Comparison of ENCODE assay signal across 18 mouse cellular contexts in genomic region chr2:5922823-5923222, GRCm38 (mm10).
"Had no signal": no experiment of that assay in that cellular context is flagged by ENCODE, and none has a peak within 500 bp of the region (broad histone marks: within the 10 kb centered on the region; RNA-seq: fewer than 3 reads in every experiment).

No protein-coding gene starts in this region.

- H3K9me3 ChIP-seq: limb, embryonic 13.5 days; midbrain, embryonic 10.5 days; neural tube, embryonic 15.5 days; stomach, embryonic 15.5 days had no signal

- H3K27me3 ChIP-seq: limb, embryonic 13.5 days; neural tube, embryonic 15.5 days; stomach, embryonic 15.5 days had no signal

- H3K9ac ChIP-seq: limb, embryonic 13.5 days; lung, embryonic 14.5 days; neural tube, embryonic 15.5 days; stomach, embryonic 15.5 days had no signal

- DNase-seq: kidney, adult 11 months; kidney, adult 9 months; kidney, postnatal 36 days; left cerebral cortex, postnatal 4 days; lung, embryonic 14.5 days; lung, postnatal 14 days; midbrain, embryonic 14.5 days; right cerebral cortex, adult 18-20 months; spleen, adult 18-20 months; thymus, adult 2 months; thymus, postnatal 25 days had no signal

- H3K27ac ChIP-seq: kidney, postnatal 0 days; layer of hippocampus, adult 2 months; limb, embryonic 13.5 days; midbrain, embryonic 10.5 days; neural tube, embryonic 15.5 days; stomach, embryonic 15.5 days had no signal

- H3K4me3 ChIP-seq: layer of hippocampus, adult 2 months; limb, embryonic 13.5 days; midbrain, embryonic 10.5 days; myocyte; neural tube, embryonic 15.5 days; stomach, embryonic 15.5 days had no signal

- H3K4me2 ChIP-seq: limb, embryonic 13.5 days; lung, embryonic 14.5 days; neural tube, embryonic 15.5 days; stomach, embryonic 15.5 days had no signal

- H3K4me1 ChIP-seq: midbrain, embryonic 10.5 days; neural tube, embryonic 15.5 days; stomach, embryonic 15.5 days had no signal

- H3K36me3 ChIP-seq: stomach, embryonic 15.5 days had no signal
